Mouse (Mus musculus) inflammation-experienced regulatory T-cells, adult 6 months (primary cell): ENCODE results near the gene Hif3a. TPM values are rescaled to one million over a fixed set of nuclear protein-coding genes. Genes with fewer than 3 reads are reported as not detected.
"Not testable (repeated sequence)": the region's sequence is repeated elsewhere in the genome, so short reads cannot be mapped to it uniquely, and the experiment has no call there.

Experiments
- ATAC-seq: one replicate; pipeline ENCODE4 v1.8.0; 2017
- polyA plus RNA-seq, 3 experiments: library from polyadenylated mRNA; unstranded; fragments of 100-300 nt; shearing (Covaris generic); gene quantifications; one replicate each; pipeline ENCODE4 v1.2.1; 2017

Hif3a gene
- under 1 TPM in 2 of 3 experiments, not detected in 1; 0.42 to 0.47 TPM for polyA plus RNA-seq

GRCm38 (mm10) chr7:17062389-17062788 is at the start of gene Hif3a:
Hif3a (minus strand) TSS chr7:17062427.
- no peak for ATAC-seq

- not testable (repeated sequence) for ATAC-seq
Observed at GRCm38 (mm10) chr7:17101631-17102030, 39.4 kb upstream of the Hif3a start.

DNA sequence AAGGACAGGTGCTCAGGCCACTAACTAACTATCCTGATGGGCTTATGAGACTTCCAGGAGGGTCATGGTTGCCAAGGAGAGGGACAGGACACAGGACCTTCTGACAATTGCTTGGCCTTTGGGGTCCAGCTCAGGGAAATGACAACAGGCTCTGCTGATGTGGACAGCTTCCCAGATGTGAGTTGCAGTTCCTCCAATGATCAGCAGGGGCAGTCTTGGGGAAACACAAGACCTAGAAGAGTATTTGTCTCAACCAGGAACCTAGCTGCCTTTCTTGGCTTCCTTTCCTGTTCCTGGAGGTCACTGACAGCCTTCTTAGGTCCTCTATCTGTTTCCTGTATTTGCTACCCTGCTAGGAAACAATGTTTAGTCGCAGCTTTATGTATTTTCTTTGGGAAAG is 29.1 kb upstream of the Hif3a start:
- no peak for ATAC-seq

DNA sequence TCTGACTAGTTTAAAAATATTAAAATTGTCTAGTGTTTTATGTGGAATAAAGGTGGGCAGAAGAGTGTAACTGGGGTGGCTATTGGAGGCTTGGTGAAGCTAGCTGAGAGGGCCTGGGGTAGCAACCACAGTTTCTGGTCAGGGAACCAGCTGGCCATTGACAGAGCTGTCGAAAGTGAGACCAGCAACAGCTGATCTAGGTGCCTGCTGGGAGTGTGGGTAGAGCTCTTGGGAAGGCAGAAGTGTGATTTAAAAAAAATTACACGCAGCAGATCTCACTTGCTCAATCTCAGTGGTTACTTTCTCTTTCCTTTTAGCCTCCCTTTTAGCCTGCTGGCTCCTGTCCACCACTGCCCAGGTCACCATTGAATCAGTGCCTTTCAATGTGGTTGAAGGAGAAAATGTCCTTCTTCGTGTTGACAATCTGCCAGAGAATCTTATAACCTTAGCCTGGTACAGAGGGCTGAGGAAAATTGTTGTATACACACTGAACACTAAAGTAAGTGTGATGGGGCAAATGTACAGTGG is 27.9 kb upstream of the Hif3a start:
- no peak for ATAC-seq

DNA sequence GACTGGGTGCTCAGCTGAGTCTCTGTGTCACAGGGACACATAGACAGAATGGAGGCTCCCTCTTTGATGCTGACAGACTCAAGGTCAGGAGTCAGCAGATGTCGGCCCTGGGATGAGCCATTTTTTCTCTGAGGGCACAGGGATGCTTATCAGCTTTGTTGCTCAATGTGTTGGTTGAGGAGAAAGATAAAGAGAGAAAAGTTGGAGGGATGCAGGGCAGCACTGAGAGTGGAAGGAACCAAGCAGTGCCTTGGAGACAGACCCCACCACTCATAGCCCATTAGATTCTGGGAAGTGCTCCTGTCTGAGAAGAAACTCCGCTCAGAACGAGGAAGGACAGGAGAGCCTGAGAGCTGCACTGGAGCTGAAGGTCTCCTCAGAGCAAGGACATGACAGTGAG is 25.5 kb upstream of the Hif3a start:
- ATAC-seq: no peak

- ATAC-seq: no peak
Observed at GRCm38 (mm10) chr7:17082766-17083165, 20.5 kb upstream of the Hif3a start.

- no peak for ATAC-seq
Observed at GRCm38 (mm10) chr7:17078076-17078654, 15.9 kb upstream of the Hif3a start.

DNA sequence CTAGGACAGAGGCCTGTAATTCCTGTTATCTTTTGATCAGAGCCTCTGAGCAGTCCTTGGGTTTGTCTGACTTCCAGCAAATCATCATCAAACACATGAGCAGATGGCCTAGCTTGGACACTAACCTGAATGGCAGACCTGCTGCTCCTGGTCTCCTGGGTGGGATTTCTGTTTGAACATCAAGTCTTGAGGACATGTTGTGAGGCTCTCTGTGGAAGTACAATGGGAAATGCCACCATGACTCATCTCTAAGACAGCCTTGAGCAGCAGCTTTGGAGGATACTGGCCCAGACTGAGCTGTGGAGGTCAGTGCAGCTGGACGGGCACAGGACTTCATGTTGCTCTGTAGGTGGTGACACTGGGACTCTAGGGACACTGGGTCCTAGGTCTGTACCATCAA is 14.3 kb upstream of the Hif3a start:
- ATAC-seq: no peak

DNA sequence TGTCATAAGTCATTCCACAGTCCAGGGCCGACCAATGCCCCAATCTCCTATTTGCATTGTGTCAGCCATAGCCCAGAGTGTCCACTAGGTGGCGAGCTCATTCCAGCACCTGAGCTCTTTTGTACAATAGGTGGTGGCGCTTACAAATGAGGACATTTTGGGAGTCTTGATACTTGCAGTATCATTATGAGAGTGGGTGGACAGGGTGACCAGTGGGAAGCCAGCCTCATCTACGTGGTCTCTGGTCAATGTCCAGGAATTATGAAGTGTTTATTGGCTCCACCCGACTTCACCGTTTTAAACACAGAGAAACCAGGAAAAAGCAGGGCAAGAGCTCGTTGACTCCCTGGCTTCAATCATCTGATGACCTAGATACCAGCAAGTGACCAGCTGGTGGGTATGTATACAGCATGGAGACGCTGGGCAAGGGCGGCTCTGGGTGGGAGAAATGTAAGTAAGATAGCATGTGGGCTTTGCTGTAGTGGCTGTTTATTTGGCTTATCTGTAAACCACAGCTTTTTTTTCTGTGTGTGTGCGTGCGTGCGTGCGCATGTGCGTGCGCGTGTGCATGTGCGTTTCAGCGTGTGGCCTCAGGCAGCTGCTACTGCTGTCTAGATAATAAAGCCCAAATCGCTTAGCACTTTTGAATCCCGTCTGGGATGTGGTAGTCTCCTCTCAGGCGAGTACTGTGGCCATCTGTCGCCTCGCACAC is 11.8 kb upstream of the Hif3a start, which contains the start of gene Psg16:
TSS of gene Psg16 (plus strand) at position 137 of the 712 bp plus-strand sequence.
- ATAC-seq: no peak

DNA sequence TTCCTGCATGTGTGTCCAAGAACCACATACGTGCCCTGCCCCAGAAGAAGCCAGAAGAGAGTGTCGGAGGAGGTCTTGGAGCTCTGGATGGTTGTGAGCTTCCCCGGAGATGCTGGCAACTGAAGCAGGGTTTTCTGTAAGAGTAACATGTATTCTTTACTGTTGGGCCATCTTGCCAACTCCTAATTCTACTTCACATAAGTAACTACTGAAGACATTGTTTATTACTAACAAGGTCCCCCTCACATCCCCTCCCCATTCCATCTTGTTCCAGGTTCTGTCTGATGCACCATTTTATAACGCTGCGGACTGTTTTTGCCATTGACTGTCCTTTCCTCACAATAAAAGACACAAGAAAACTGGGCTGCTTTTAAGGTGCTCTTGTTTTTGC is 11.3 kb upstream of the Hif3a start:
- ATAC-seq: no peak

GRCm38 (mm10) chr7:17067651-17068050 is 5.4 kb upstream of the Hif3a start:
- ATAC-seq: not testable (repeated sequence)

- ATAC-seq: no peak
Observed at GRCm38 (mm10) chr7:17067000-17067399, 4.8 kb upstream of the Hif3a start.

GRCm38 (mm10) chr7:17066412-17066811 is 4.2 kb upstream of the Hif3a start:
- ATAC-seq: peak; percentile 69

DNA sequence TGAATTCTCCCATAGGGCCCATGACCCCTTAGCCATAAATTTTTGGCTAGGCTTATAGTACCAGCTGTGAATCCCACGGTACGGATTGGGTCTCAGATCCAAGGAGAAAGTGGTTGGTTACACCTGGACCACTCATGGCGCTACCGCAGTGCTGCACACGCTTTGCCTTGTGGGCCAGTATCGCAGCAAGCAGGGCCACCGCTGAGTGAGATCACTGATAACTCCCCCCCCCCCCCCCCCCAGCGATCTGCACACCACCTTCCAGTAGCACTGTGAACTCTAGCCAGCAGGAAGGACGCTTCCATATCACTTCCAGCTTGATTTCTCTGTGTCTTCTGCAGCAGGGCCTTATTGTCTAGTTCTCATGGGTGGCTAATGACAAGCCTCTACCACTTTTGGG is 3.4 kb upstream of the Hif3a start:
- no peak for ATAC-seq

GRCm38 (mm10) chr7:17062845-17063244 is 618 bp upstream of the Hif3a start:
- no peak for ATAC-seq

DNA sequence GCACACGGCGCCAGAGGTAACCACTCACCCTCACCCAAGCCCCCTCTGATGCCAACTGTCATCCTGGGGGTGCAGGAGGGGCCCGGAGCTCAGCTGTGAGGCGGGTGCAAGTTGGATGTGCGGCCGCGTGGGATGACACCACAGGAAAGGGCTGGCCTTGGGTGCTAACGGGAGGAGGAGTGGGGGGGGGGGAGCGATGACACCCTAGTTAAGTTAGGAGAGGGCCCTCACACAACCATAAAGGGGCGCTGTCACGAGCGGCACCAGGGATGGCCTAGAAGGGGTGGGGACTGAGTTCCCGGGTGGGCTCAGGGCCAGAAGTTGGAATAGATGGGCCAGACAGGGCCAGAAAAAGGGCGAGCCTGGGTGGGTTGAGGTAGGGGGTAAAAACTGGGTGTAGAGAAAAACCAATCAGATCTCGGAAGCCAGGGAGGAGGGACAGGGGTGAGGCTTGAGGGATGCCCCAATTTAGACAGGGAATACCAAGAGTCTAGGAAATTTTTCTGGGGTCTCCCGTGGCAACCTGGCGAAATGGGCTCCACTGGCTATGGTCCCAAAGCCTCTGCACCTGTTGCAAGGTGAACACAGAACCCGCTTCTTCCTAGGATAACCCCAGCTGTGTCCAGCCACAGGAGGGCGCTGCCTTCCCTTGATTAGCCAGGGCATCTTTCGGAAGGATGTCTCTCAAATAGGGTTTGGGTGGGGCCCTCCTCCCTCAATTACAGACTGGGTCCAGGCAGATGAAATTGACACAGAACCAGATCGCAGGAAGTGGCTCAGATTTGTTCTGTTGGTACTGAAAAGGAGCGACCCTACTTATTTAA is 1.2 kb downstream of the Hif3a start:
- ATAC-seq: no peak

GRCm38 (mm10) chr7:17060031-17060781 is 2.0 kb downstream of the Hif3a start:
- no peak for ATAC-seq

DNA sequence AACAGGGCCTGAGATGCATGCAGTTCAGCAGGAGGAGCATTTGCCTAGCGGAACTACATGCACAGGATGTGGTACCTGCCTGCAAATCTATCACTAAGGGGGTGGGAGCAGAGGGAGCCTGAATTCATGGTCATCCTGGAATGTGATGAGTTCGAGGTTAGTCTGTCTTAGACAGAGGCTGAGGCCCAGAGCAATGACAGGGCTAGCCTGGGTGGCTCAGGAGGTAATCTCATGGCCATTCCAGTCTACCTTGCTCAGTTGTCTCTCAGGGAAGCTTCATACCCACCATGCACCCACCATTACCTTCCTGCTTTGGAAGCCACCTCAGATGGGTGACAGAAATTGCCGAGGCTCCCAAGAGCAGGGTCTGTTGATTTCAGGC is 2.8 kb downstream of the Hif3a start:
- peak; percentile 57 for ATAC-seq

DNA sequence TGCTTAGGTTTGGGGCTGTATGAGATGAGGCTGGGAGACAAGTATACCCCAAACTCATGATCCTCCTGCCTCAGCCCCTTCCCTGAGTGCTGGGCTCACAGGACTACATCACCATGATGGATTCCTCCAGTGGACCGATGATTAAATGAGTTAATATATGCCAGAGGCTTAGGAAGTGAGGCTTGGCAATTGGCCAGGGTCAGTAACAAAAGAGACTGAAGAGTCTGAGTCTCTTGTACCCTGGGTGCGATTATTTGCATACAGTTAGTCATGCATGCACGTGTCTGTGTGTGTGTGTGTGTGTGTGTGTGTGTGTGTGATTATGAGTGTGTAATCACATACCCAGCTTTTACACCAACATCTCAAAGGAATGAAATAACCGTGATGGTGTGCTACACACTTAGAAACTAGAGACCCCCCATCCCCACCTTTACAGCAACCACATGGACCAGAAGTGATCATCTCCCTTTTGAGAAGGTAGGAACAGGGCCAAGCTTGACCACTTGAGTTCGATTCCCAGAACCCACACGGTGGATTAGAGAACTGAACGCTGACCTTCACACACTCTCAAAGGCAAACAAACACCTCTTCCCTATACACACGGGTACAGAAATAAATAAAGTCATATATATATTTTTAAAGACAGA is 3.3 kb downstream of the Hif3a start:
- ATAC-seq: peak; percentile 25

- ATAC-seq: peak; percentile 46
Observed at GRCm38 (mm10) chr7:17058071-17058689, 4.0 kb downstream of the Hif3a start.
